Mouse (Mus musculus) bone marrow, adult 2 months (tissue): Measurements from ENCODE around the gene C130074G19Rik. TPM values are rescaled to one million over a fixed set of nuclear protein-coding genes. Genes with fewer than 3 reads are reported as not detected.

ENCODE experiments used
- H3K27ac ChIP-seq: fragments of 200-500 bp; 2 replicates; pipeline ENCODE4 v1.5.1; 2012; ENCODE audit warnings: low read depth, mild to moderate bottlenecking, control low read depth, inconsistent platforms, low read length; ENCODE audit not compliant: control insufficient read depth, poor library complexity, insufficient read depth
- H3K4me1 ChIP-seq: fragments of 200-500 bp; 2 replicates; pipeline ENCODE4 v1.6.1; 2011; ENCODE audit warnings: low read length; ENCODE audit not compliant: control insufficient read depth, insufficient read depth
- H3K4me3 ChIP-seq: fragments of 200-500 bp; replicated peaks from 2 replicates; pipeline ENCODE3; 2011; ENCODE audit warnings: mild to moderate bottlenecking, low read depth, low read length, control low read depth; ENCODE audit not compliant: control insufficient read depth
- CTCF ChIP-seq: fragments of 200-500 bp; IDR thresholded peaks from 2 replicates; pipeline ENCODE4 v1.5.1; 2011; ENCODE audit warnings: low read length, control low read depth; ENCODE audit not compliant: control insufficient read depth, insufficient read depth
- POLR2A ChIP-seq: fragments of 200-500 bp; IDR thresholded peaks from 2 replicates; pipeline ENCODE4 v1.6.1; 2011; ENCODE audit warnings: low read depth, mild to moderate bottlenecking, control low read depth, low read length, borderline replicate concordance; ENCODE audit not compliant: control insufficient read depth
- WGBS: fragments of 180-500 bp; shearing (Covaris S2); methylation state at CpG from one replicate; pipeline ENCODE4 v1.1.7; 2018; 5-methylcytosine and 5-hydroxymethylcytosine counted together
- polyA plus RNA-seq: library from polyadenylated mRNA; stranded (reverse); fragments of >200 nt; gene quantifications from 2 replicates; pipeline ENCODE4 v1.2.4, GENCODE M21; 2011; ENCODE audit warnings: low replicate concordance; ENCODE audit not compliant: missing spikeins, insufficient read depth, insufficient read length

Gene C130074G19Rik
- polyA plus RNA-seq, 1 experiment = 7.9 TPM

- Histone ChIP-seq H3K4me1 (no peaks in the 10 kb centered on the region), H3K27ac (no peak overlapping the region), H3K4me3 (no peak overlapping the region)
- WGBS = 59% methylated on average over 1 of the region's 1 CpGs
- no peak for TF ChIP-seq CTCF
- no peak for TF ChIP-seq POLR2A
Measured at GRCm38 (mm10) chr1:184886160-184886559, 3.1 kb upstream of the C130074G19Rik start.

- 54% methylated on average over 7 of the region's 7 CpGs for WGBS
- H3K4me1 ChIP-seq = no peaks in the 10 kb centered on the region
- no peak overlapping the region; the same call in 1 of the 2 replicates for H3K27ac ChIP-seq
- H3K4me3 ChIP-seq = no peak overlapping the region
- no peak for TF ChIP-seq CTCF
- no peak for TF ChIP-seq POLR2A
Measured at GRCm38 (mm10) chr1:184881861-184882260, 1.2 kb downstream of the C130074G19Rik start.

GRCm38 (mm10) chr1:184881211-184881610, 1.8 kb downstream of the C130074G19Rik start:
- no peaks in the 10 kb centered on the region for H3K4me1 ChIP-seq
- H3K4me3 ChIP-seq = no peak overlapping the region
- TF ChIP-seq CTCF = no peak
- no peak for TF ChIP-seq POLR2A
- WGBS = 87% methylated on average over 5 of the region's 5 CpGs
- no peak overlapping the region for H3K27ac ChIP-seq

- Histone ChIP-seq H3K27ac (no peak overlapping the region), H3K4me1 (no peaks in the 10 kb centered on the region), H3K4me3 (no peak overlapping the region)
- 85% methylated on average over 6 of the region's 6 CpGs for WGBS
- TF ChIP-seq POLR2A (no peak), CTCF (no peak)
Measured at GRCm38 (mm10) chr1:184878860-184879259, 4.2 kb downstream of the C130074G19Rik start.

GRCm38 (mm10) chr1:184877306-184877705, 5.7 kb downstream of the C130074G19Rik start:
- Histone ChIP-seq H3K27ac (no peak overlapping the region), H3K4me1 (no peaks in the 10 kb centered on the region), H3K4me3 (no peak overlapping the region)
- WGBS = 73% methylated on average over 2 of the region's 2 CpGs
- TF ChIP-seq CTCF (no peak), POLR2A (no peak)

GRCm38 (mm10) chr1:184873910-184874309, 9.1 kb downstream of the C130074G19Rik start:
- 80% methylated on average over 11 of the region's 11 CpGs for WGBS
- Histone ChIP-seq H3K4me1 (no peaks in the 10 kb centered on the region), H3K4me3 (no peak overlapping the region), H3K27ac (no peak overlapping the region)
- TF ChIP-seq CTCF (no peak), POLR2A (no peak)

- TF ChIP-seq CTCF (no peak), POLR2A (no peak)
- H3K27ac ChIP-seq = no peak overlapping the region
- H3K4me3 ChIP-seq = no peak overlapping the region
- WGBS = 79% methylated on average over 7 of the region's 7 CpGs
- no peaks in the 10 kb centered on the region for H3K4me1 ChIP-seq
Measured at GRCm38 (mm10) chr1:184872069-184872819, 10.8 kb downstream of the C130074G19Rik start.

- 83% methylated on average over 1 of the region's 1 CpGs for WGBS
- Histone ChIP-seq H3K4me1 (no peaks in the 10 kb centered on the region), H3K27ac (no peak overlapping the region), H3K4me3 (no peak overlapping the region)
- TF ChIP-seq CTCF = no peak
Measured at GRCm38 (mm10) chr1:184871506-184871905, 11.5 kb downstream of the C130074G19Rik start.

GRCm38 (mm10) chr1:184870646-184871385, 12.2 kb downstream of the C130074G19Rik start:
- Histone ChIP-seq H3K27ac (no peak overlapping the region), H3K4me3 (no peak overlapping the region), H3K4me1 (no peaks in the 10 kb centered on the region)
- WGBS = 69% methylated on average over 11 of the region's 11 CpGs
- TF ChIP-seq CTCF (no peak), POLR2A (no peak)
